Mouse (Mus musculus): ENCODE results near the gene 4930469K13Rik.

Gene 4930469K13Rik

GRCm38 (mm10) chr11:33951155-33951554, 147.2 kb downstream of the 4930469K13Rik start:
- in situ Hi-C loops (cut with MboI; ENCODE audit: low sequenced_read_pairs), result no loop called here

- in situ Hi-C loops (cut with MboI; ENCODE audit: low sequenced_read_pairs), result loop anchor here (10.0 kb wide), 1 partner anchor 258 kb away; the partner anchor contains the start of gene Foxi1
These were observed 151.9 kb downstream of the 4930469K13Rik start for GRCm38 (mm10) chr11:33946501-33946900.

GRCm38 (mm10) chr11:33944786-33945328, 153.5 kb downstream of the 4930469K13Rik start:
- in situ Hi-C loops (cut with MboI; ENCODE audit: low sequenced_read_pairs), result loop anchor here (10.0 kb wide), 1 partner anchor 260 kb away; the partner anchor contains the start of gene Foxi1

GRCm38 (mm10) chr11:33944067-33944785, 154.1 kb downstream of the 4930469K13Rik start:
- in situ Hi-C loops (cut with MboI; ENCODE audit: low sequenced_read_pairs), result loop anchor here (10.0 kb wide), 1 partner anchor 261 kb away; the partner anchor contains the start of gene Foxi1

- in situ Hi-C loops (cut with MboI; ENCODE audit: low sequenced_read_pairs), result loop anchor here (10.0 kb wide), 1 partner anchor 261 kb away; the partner anchor contains the start of gene Foxi1
These were observed 154.8 kb downstream of the 4930469K13Rik start for GRCm38 (mm10) chr11:33943565-33943964.

- in situ Hi-C loops (cut with MboI; ENCODE audit: low sequenced_read_pairs), result loop anchor here (10.0 kb wide), 1 partner anchor 265 kb away; the partner anchor contains the start of gene Foxi1
These were observed 158.8 kb downstream of the 4930469K13Rik start for GRCm38 (mm10) chr11:33939456-33940113.

GRCm38 (mm10) chr11:33938561-33939274, 159.6 kb downstream of the 4930469K13Rik start:
- in situ Hi-C loops (cut with MboI; ENCODE audit: low sequenced_read_pairs), result no loop called here

- in situ Hi-C loops (cut with MboI; ENCODE audit: low sequenced_read_pairs), result no loop called here
These were observed 160.7 kb downstream of the 4930469K13Rik start for GRCm38 (mm10) chr11:33937641-33938040.

GRCm38 (mm10) chr11:33934286-33934685, 164.1 kb downstream of the 4930469K13Rik start:
- in situ Hi-C loops (cut with MboI; ENCODE audit: low sequenced_read_pairs), result no loop called here

GRCm38 (mm10) chr11:33932386-33933111, 165.8 kb downstream of the 4930469K13Rik start:
- in situ Hi-C loops (cut with MboI; ENCODE audit: low sequenced_read_pairs), result no loop called here

GRCm38 (mm10) chr11:33931836-33932385, 166.4 kb downstream of the 4930469K13Rik start:
- in situ Hi-C loops (cut with MboI; ENCODE audit: low sequenced_read_pairs), result no loop called here

- in situ Hi-C loops (cut with MboI; ENCODE audit: low sequenced_read_pairs), result no loop called here
These were observed 168.9 kb downstream of the 4930469K13Rik start for GRCm38 (mm10) chr11:33929412-33929811.

- in situ Hi-C loops (cut with MboI; ENCODE audit: low sequenced_read_pairs), result no loop called here
These were observed 169.7 kb downstream of the 4930469K13Rik start for GRCm38 (mm10) chr11:33928658-33929057.

GRCm38 (mm10) chr11:33927836-33928235, 170.5 kb downstream of the 4930469K13Rik start:
- in situ Hi-C loops (cut with MboI; ENCODE audit: low sequenced_read_pairs), result no loop called here

GRCm38 (mm10) chr11:33927321-33927720, 171.0 kb downstream of the 4930469K13Rik start:
- in situ Hi-C loops (cut with MboI; ENCODE audit: low sequenced_read_pairs), result no loop called here

GRCm38 (mm10) chr11:33926551-33926950, 171.8 kb downstream of the 4930469K13Rik start:
- in situ Hi-C loops (cut with MboI; ENCODE audit: low sequenced_read_pairs), result no loop called here

GRCm38 (mm10) chr11:33925778-33926177, 172.6 kb downstream of the 4930469K13Rik start:
- in situ Hi-C loops (cut with MboI; ENCODE audit: low sequenced_read_pairs), result no loop called here

Measured in CH12F3 (cell line).